Mouse (Mus musculus) C2C12 (cell line): ENCODE results near the gene Rhoh. TPM values are rescaled to one million over a fixed set of nuclear protein-coding genes. Genes with fewer than 3 reads are reported as not detected.

Source experiments
- H3K27me3 ChIP-seq: one replicate; pipeline ENCODE4 v1.6.1; 2011; ENCODE audit not compliant: control insufficient read depth, insufficient read depth, insufficient read length
- H3K36me3 ChIP-seq: one replicate; pipeline ENCODE4 v1.6.1; 2011; ENCODE audit not compliant: control insufficient read depth, insufficient read depth
- H3K4me3 ChIP-seq: one replicate; pipeline ENCODE4 v1.5.1; 2011; ENCODE audit warnings: mild to moderate bottlenecking, control low read depth; ENCODE audit not compliant: poor library complexity, insufficient read depth, severe bottlenecking
- H3K79me2 ChIP-seq: one replicate; pipeline ENCODE4 v1.6.1; 2011; ENCODE audit not compliant: control insufficient read depth, insufficient read depth
- H3K79me3 ChIP-seq: one replicate; pipeline ENCODE4 v1.6.1; 2011; ENCODE audit warnings: low read depth, control low read depth
- H3ac ChIP-seq: one replicate; pipeline ENCODE3; 2011; ENCODE audit warnings: low read depth; ENCODE audit not compliant: control insufficient read depth, insufficient read length
- CEBPB ChIP-seq: IDR thresholded peaks from one replicate; pipeline ENCODE4 v1.6.1; 2011; ENCODE audit warnings: low read depth, mild to moderate bottlenecking, control low read depth, moderate library complexity
- CTCF ChIP-seq: IDR thresholded peaks from one replicate; pipeline ENCODE4 v1.5.1; 2011; ENCODE audit not compliant: control insufficient read depth, insufficient read depth, insufficient read length
- FOSL1 ChIP-seq: IDR thresholded peaks from one replicate; pipeline ENCODE4 v1.8.0; 2011; ENCODE audit warnings: mild to moderate bottlenecking, low read length; ENCODE audit not compliant: poor library complexity, insufficient read depth, severe bottlenecking
- MAX ChIP-seq: IDR thresholded peaks from one replicate; pipeline ENCODE4 v1.6.1; 2011; ENCODE audit warnings: mild to moderate bottlenecking, control low read depth
- MYOD1 ChIP-seq: IDR thresholded peaks from one replicate; pipeline ENCODE4 v1.6.1; 2011; ENCODE audit warnings: low read depth; ENCODE audit not compliant: control insufficient read depth, insufficient read length
- MYOG ChIP-seq: IDR thresholded peaks from one replicate; pipeline ENCODE4 v1.6.1; 2011; ENCODE audit not compliant: control insufficient read depth, insufficient read length; ENCODE audit errors: extremely low read depth
- USF1 ChIP-seq: IDR thresholded peaks from one replicate; pipeline ENCODE4 v1.6.1; 2011; ENCODE audit warnings: low read depth, mild to moderate bottlenecking, control low read depth, moderate library complexity
- polyA plus RNA-seq: library from polyadenylated mRNA; unstranded; fragments of >200 nt; fragmentation: generic; extraction: Trizol; gene quantifications from one replicate; pipeline ENCODE4 v1.2.1, GENCODE M21; 2012; ENCODE audit warnings: missing spikeins

Rhoh gene
- polyA plus RNA-seq, 1 experiment = not detected

GRCm38 (mm10) chr5:65878367-65878766 lies 17.4 kb downstream of the Rhoh start:
- no peaks in the 10 kb centered on the region for H3K36me3 ChIP-seq
- no peak for TF ChIP-seq FOSL1
- TF ChIP-seq MYOD1 = no peak
- no peak for TF ChIP-seq MAX
- TF ChIP-seq CTCF = no peak
- no peak for TF ChIP-seq CEBPB
- TF ChIP-seq MYOG = no peak
- no peak for TF ChIP-seq USF1
- no peak overlapping the region for H3K4me3 ChIP-seq
- H3K79me2 ChIP-seq = no peaks in the 10 kb centered on the region
- peaks cover 8% of the 10 kb centered on the region for H3K27me3 ChIP-seq
- no peaks in the 10 kb centered on the region for H3K79me3 ChIP-seq
- no peak overlapping the region for H3ac ChIP-seq

GRCm38 (mm10) chr5:65881254-65881653 lies 20.2 kb downstream of the Rhoh start:
- TF ChIP-seq USF1 (no peak), FOSL1 (no peak), MYOD1 (no peak), CEBPB (no peak), CTCF (no peak), MAX (no peak), MYOG (no peak)
- no peaks in the 10 kb centered on the region for H3K36me3 ChIP-seq
- peaks cover 8% of the 10 kb centered on the region for H3K27me3 ChIP-seq
- H3K79me2 ChIP-seq = no peaks in the 10 kb centered on the region
- H3K79me3 ChIP-seq = no peaks in the 10 kb centered on the region
- no peak overlapping the region for H3ac ChIP-seq
- H3K4me3 ChIP-seq = no peak overlapping the region

- Histone ChIP-seq H3K79me3 (no peaks in the 10 kb centered on the region), H3K79me2 (no peaks in the 10 kb centered on the region), H3K27me3 (peaks cover 8% of the 10 kb centered on the region), H3ac (no peak overlapping the region), H3K4me3 (no peak overlapping the region), H3K36me3 (no peaks in the 10 kb centered on the region)
- no peak for TF ChIP-seq CTCF
- TF ChIP-seq MYOD1 = no peak
- no peak for TF ChIP-seq MYOG
- no peak for TF ChIP-seq MAX
- TF ChIP-seq USF1 = no peak
- TF ChIP-seq CEBPB = no peak
- TF ChIP-seq FOSL1 = no peak
Observed at GRCm38 (mm10) chr5:65882476-65883205, 21.6 kb downstream of the Rhoh start.

GRCm38 (mm10) chr5:65883355-65883754 lies 22.3 kb downstream of the Rhoh start:
- no peaks in the 10 kb centered on the region for H3K36me3 ChIP-seq
- H3ac ChIP-seq = no peak overlapping the region
- H3K79me2 ChIP-seq = no peaks in the 10 kb centered on the region
- H3K27me3 ChIP-seq = peaks cover 8% of the 10 kb centered on the region
- TF ChIP-seq CEBPB (no peak), MYOG (no peak), USF1 (no peak), MYOD1 (no peak), CTCF (no peak), FOSL1 (no peak), MAX (no peak)
- H3K4me3 ChIP-seq = no peak overlapping the region
- H3K79me3 ChIP-seq = no peaks in the 10 kb centered on the region

- H3K79me3 ChIP-seq = no peaks in the 10 kb centered on the region
- H3K4me3 ChIP-seq = no peak overlapping the region
- TF ChIP-seq MAX (no peak), CEBPB (no peak), USF1 (no peak), MYOG (no peak), MYOD1 (no peak)
- H3K36me3 ChIP-seq = no peaks in the 10 kb centered on the region
- H3K27me3 ChIP-seq = peaks cover 4% of the 10 kb centered on the region
- H3K79me2 ChIP-seq = no peaks in the 10 kb centered on the region
- no peak overlapping the region for H3ac ChIP-seq
Observed at GRCm38 (mm10) chr5:65885699-65886443, 24.9 kb downstream of the Rhoh start.
